Mouse (Mus musculus) erythroid progenitor cell, adult 5-6 weeks (primary cell): ENCODE results near the gene Gm2663. TPM values are rescaled to one million over a fixed set of nuclear protein-coding genes. Genes with fewer than 3 reads are reported as not detected.

ENCODE experiments used
- total RNA-seq, 2 experiments: library from RNA; stranded (forward) in 1 of 2; stranded (reverse) in 1 of 2; fragments of 150-400 nt in 1 of 2; fragments of 186-747, 209-891 nt in 1 of 2; gene quantifications; 2 replicates each; pipeline versions ENCODE4 v1.2.3 to v1.2.4; 2015 to 2017; ENCODE audit warnings: low replicate concordance in 2 of 2

Gm2663 gene
- total RNA-seq, 2 experiments from 2014 or later = not detected

Other genes with a start within 250 kb of the Gm2663 start
- gene Moxd2, start 112.0 kb downstream of the Gm2663 start, total RNA-seq (2015; ENCODE audit: low replicate concordance) = not detected in 2 replicates
- not detected in 2 replicates for gene Moxd2, start 112.0 kb downstream of the Gm2663 start, total RNA-seq (2017; ENCODE audit: low replicate concordance)
- gene Prss58, start 99.1 kb downstream of the Gm2663 start, total RNA-seq (2015; ENCODE audit: low replicate concordance) = not detected in 2 replicates
- gene Prss58, start 99.1 kb downstream of the Gm2663 start, total RNA-seq (2017; ENCODE audit: low replicate concordance) = not detected in 2 replicates
- gene 1700074P13Rik, start 58.9 kb downstream of the Gm2663 start, total RNA-seq (2015; ENCODE audit: low replicate concordance) = not detected in 2 replicates
- not detected in 2 replicates for gene 1700074P13Rik, start 58.9 kb downstream of the Gm2663 start, total RNA-seq (2017; ENCODE audit: low replicate concordance)
- not detected in 2 replicates for gene Gm4744, start 47.6 kb downstream of the Gm2663 start, total RNA-seq (2015; ENCODE audit: low replicate concordance)
- not detected in 2 replicates for gene Gm4744, start 47.6 kb downstream of the Gm2663 start, total RNA-seq (2017; ENCODE audit: low replicate concordance)
- gene 1810009J06Rik, start 34.7 kb downstream of the Gm2663 start, total RNA-seq (2015; ENCODE audit: low replicate concordance) = not detected in 2 replicates
- not detected in 2 replicates for gene 1810009J06Rik, start 34.7 kb downstream of the Gm2663 start, total RNA-seq (2017; ENCODE audit: low replicate concordance)
- gene 2210010C04Rik, start 36.0 kb upstream of the Gm2663 start, total RNA-seq (2015; ENCODE audit: low replicate concordance) = not detected in 2 replicates
- not detected in 2 replicates for gene 2210010C04Rik, start 36.0 kb upstream of the Gm2663 start, total RNA-seq (2017; ENCODE audit: low replicate concordance)